Mouse (Mus musculus): ENCODE measurements around the gene Akip1. TPM values are rescaled to one million over a fixed set of nuclear protein-coding genes. Genes with fewer than 3 reads are reported as not detected.

The Akip1 gene
- polyA plus RNA-seq, 1 experiment from 2014 or later = 33.1 TPM

DNA sequence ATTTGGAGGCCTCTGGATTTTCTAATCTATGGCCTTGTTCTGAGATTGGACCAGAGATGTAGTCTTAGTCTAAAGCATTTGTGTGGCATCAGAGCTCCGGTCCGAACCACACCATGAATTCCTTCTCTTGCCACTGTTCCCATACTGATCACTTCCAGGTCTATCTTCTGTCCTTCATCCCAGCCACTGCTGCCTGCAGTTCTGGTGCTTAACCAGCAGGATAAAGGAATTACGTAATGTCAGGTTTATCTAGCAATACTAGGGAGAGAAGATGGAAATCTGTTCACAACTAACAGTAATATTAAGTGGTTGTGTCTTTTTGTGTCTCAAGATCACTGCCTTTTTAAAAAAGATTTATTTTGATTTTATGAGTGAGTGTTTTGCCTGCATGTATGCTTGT is 13.4 kb upstream of the Akip1 start:
- Histone ChIP-seq H3K9me3 (replicated peaks; ENCODE audit: low read length) (no peaks in the 10 kb centered on the region), H3K4me1 (replicated peaks; ENCODE audit: insufficient read depth, low read length) (no peaks in the 10 kb centered on the region), H3K4me3 (replicated peaks; ENCODE audit: low read depth, low read length) (no peak overlapping the region), H3K36me3 (ENCODE audit: insufficient read depth, low read length) (no peaks in the 10 kb centered on the region), H3K27me3 (ENCODE audit: insufficient read depth, low read length) (no peaks in the 10 kb centered on the region), H3K9ac (ENCODE audit: low read depth, low read length) (no peak overlapping the region), H3K27ac (no peak overlapping the region), H3K4me2 (ENCODE audit: low read length) (no peak overlapping the region)
- DNase-seq (ENCODE audit: low spot score) (no peak), ATAC-seq (replicated peaks; ENCODE audit: low FRiP score, low read depth) (no peak)
- peak; percentile 44; the same call in 1 of the 2 replicates for TF ChIP-seq CTCF (IDR thresholded peaks at IDR 0.05; ENCODE audit: low read depth)
- 93% methylated on average over 3 of the region's 3 CpGs for WGBS

DNA sequence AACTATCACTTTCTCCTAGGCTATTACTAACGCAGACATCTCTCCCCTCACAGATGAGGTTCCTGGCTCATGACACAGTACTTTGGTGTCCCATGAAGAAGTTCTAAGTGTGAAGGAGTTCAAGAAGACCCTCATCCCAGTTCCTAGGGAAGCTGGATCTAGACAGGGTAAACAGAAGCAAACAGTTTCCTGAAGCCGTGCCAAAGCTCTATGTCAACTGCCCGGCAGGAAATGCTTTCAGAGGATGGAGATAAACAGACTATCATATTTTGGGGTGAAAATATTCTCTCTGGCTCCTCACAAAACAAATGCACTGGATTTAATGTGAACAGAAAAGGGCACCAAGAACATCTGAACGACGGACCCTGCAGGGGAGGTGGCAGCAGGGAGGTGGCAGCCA is 12.5 kb upstream of the Akip1 start:
- H3K4me3 ChIP-seq (replicated peaks; ENCODE audit: low read depth, low read length) = no peak overlapping the region
- H3K4me1 ChIP-seq (replicated peaks; ENCODE audit: insufficient read depth, low read length) = no peaks in the 10 kb centered on the region
- no peak for TF ChIP-seq CTCF (IDR thresholded peaks at IDR 0.05; ENCODE audit: low read depth)
- H3K4me2 ChIP-seq (ENCODE audit: low read length) = no peak overlapping the region
- WGBS = 56% methylated on average over 5 of the region's 5 CpGs
- DNase-seq (ENCODE audit: low spot score) = peak; percentile 68
- no peaks in the 10 kb centered on the region for H3K36me3 ChIP-seq (ENCODE audit: insufficient read depth, low read length)
- no peaks in the 10 kb centered on the region for H3K9me3 ChIP-seq (replicated peaks; ENCODE audit: low read length)
- H3K27me3 ChIP-seq (ENCODE audit: insufficient read depth, low read length) = no peaks in the 10 kb centered on the region
- no peak overlapping the region for H3K9ac ChIP-seq (ENCODE audit: low read depth, low read length)
- 0 out of 2 replicates have a peak overlapping the region, but pooled peaks have one; percentile 50 for H3K27ac ChIP-seq
- ATAC-seq (replicated peaks; ENCODE audit: low FRiP score, low read depth) = no peak

DNA sequence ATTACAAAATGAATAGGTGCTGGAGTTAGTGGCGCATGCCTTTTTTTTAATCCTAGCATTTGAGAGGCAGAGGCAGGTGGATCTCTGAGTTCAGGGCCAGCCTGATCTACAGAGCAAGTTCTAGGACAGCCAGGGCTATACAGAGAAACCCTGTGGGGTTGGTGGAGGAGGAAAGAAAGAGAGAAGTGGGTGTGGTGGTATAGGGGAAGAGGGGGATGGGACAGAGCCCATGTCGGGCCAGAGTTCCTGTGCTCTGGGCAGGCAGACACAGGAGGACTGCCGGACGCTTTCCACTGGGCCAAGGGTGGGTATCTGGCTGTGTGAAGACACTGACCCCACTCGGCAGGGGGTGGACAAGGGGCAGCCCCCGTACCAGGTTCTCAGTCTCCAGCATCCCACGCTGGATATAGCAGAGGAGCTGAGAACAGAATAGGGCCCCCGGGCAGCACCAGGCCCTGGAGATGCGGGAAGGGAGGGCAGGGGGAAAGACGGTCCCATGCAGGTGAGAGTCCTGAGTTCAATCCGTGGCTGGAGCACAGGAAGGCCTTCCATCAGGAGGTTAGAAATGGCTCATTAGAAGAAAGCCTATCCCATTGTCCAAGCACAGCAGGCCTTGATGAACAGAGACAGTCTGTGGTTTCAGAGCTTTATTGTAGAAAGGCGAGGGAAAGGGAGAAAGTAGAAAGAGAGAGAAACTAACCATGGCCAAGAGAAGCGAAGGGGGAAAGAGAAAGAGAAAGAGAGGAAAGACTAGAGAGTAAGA is 8.7 kb upstream of the Akip1 start:
- Histone ChIP-seq H3K27ac (no peak overlapping the region), H3K4me2 (ENCODE audit: low read length) (no peak overlapping the region), H3K4me3 (replicated peaks; ENCODE audit: low read depth, low read length) (no peak overlapping the region), H3K9ac (ENCODE audit: low read depth, low read length) (no peak overlapping the region), H3K9me3 (replicated peaks; ENCODE audit: low read length) (no peaks in the 10 kb centered on the region), H3K4me1 (replicated peaks; ENCODE audit: insufficient read depth, low read length) (no peaks in the 10 kb centered on the region), H3K27me3 (ENCODE audit: insufficient read depth, low read length) (no peaks in the 10 kb centered on the region), H3K36me3 (ENCODE audit: insufficient read depth, low read length) (no peaks in the 10 kb centered on the region)
- DNase-seq (ENCODE audit: low spot score) = no peak
- WGBS = 88% methylated on average over 13 of the region's 13 CpGs
- no peak for TF ChIP-seq CTCF (IDR thresholded peaks at IDR 0.05; ENCODE audit: low read depth)
- ATAC-seq (replicated peaks; ENCODE audit: low FRiP score, low read depth) = no peak

DNA sequence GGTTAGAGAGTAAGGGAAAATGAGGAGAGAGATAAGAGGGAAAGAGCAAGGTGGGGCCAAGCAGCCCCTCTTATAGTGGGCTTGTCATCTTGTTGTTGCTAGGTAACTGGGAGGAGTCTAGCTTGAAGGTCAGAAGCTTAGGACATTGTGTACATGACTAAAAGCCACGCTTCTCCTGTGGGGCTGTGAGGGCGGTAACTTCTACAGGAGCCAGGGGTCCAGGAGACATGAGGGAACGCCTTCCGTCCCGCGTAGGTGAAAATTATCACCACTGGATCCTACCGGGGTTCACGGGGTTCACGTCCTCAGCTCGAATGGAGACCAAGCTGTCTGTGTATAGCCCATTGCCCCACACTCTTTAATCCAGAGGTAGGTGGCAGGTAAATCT is 8.2 kb upstream of the Akip1 start:
- Histone ChIP-seq H3K27me3 (ENCODE audit: insufficient read depth, low read length) (no peaks in the 10 kb centered on the region), H3K4me2 (ENCODE audit: low read length) (no peak overlapping the region), H3K27ac (no peak overlapping the region), H3K4me1 (replicated peaks; ENCODE audit: insufficient read depth, low read length) (no peaks in the 10 kb centered on the region), H3K9me3 (replicated peaks; ENCODE audit: low read length) (no peaks in the 10 kb centered on the region), H3K9ac (ENCODE audit: low read depth, low read length) (no peak overlapping the region), H3K4me3 (replicated peaks; ENCODE audit: low read depth, low read length) (no peak overlapping the region), H3K36me3 (ENCODE audit: insufficient read depth, low read length) (no peaks in the 10 kb centered on the region)
- no peak for TF ChIP-seq CTCF (IDR thresholded peaks at IDR 0.05; ENCODE audit: low read depth)
- DNase-seq (ENCODE audit: low spot score) = no peak
- 89% methylated on average over 10 of the region's 10 CpGs for WGBS
- ATAC-seq (replicated peaks; ENCODE audit: low FRiP score, low read depth) = no peak

DNA sequence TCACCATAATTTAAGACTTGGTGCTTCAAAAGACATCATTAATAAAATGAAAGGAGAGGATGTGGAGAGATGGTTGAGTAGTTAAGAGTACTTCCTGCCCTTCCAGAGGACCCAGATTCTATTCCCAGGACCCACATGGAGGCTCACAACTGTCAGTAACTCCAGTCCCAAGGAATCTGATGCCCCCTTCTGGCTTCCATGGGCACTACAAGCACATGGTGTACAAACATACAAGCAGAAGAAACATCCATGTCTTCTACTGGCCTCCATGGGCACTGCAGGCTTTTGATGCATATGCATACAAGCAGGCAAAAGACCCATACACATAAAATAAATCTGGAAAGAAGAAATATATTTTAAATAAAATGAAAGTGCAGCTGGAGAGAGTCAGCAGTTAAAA is 3.3 kb upstream of the Akip1 start:
- DNase-seq (ENCODE audit: low spot score) (no peak), ATAC-seq (replicated peaks; ENCODE audit: low FRiP score, low read depth) (no peak)
- no peak overlapping the region for H3K9ac ChIP-seq (ENCODE audit: low read depth, low read length)
- no peak overlapping the region for H3K27ac ChIP-seq
- H3K9me3 ChIP-seq (replicated peaks; ENCODE audit: low read length) = no peaks in the 10 kb centered on the region
- TF ChIP-seq CTCF (IDR thresholded peaks at IDR 0.05; ENCODE audit: low read depth) = peak; percentile 34; the same call in 1 of the 2 replicates
- H3K36me3 ChIP-seq (ENCODE audit: insufficient read depth, low read length) = no peaks in the 10 kb centered on the region
- H3K4me2 ChIP-seq (ENCODE audit: low read length) = no peak overlapping the region
- no peak overlapping the region for H3K4me3 ChIP-seq (replicated peaks; ENCODE audit: low read depth, low read length)
- H3K27me3 ChIP-seq (ENCODE audit: insufficient read depth, low read length) = no peaks in the 10 kb centered on the region
- H3K4me1 ChIP-seq (replicated peaks; ENCODE audit: insufficient read depth, low read length) = peaks cover 8% of the 10 kb centered on the region; the same call in 1 of the 2 replicates

DNA sequence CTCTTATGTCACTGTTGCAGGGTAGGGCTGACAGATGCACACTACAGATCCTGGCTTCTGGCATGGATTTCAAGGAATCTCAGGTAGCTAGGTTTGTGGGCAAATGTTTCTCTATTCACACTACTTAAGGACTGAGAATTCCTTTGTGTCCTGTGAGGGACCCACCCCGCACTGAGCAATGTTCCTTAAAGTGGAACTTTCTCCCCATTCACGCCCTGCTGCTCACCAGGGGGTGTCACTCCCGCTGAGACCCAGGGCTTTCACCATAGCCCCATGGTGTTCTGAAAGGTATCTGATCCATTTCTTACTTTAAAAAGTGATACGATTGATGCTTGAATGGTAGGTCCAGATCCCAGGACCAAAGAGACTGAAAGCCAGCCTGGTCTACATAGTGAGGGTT is 769 bp upstream of the Akip1 start:
- DNase-seq (ENCODE audit: low spot score) = no peak
- H3K4me3 ChIP-seq (replicated peaks; ENCODE audit: low read depth, low read length) = 0 out of 2 replicates have a peak overlapping the region, but pooled peaks have one; percentile 74
- no peak for ATAC-seq (replicated peaks; ENCODE audit: low FRiP score, low read depth)
- H3K9ac ChIP-seq (ENCODE audit: low read depth, low read length) = peak overlapping the region; percentile 79; the same call in 1 of the 2 replicates
- TF ChIP-seq CTCF (IDR thresholded peaks at IDR 0.05; ENCODE audit: low read depth) = no peak
- H3K4me2 ChIP-seq (ENCODE audit: low read length) = peak overlapping the region; percentile 76
- H3K4me1 ChIP-seq (replicated peaks; ENCODE audit: insufficient read depth, low read length) = peaks cover 8% of the 10 kb centered on the region; the same call in 1 of the 2 replicates
- H3K9me3 ChIP-seq (replicated peaks; ENCODE audit: low read length) = no peaks in the 10 kb centered on the region
- no peak overlapping the region for H3K27ac ChIP-seq
- no peaks in the 10 kb centered on the region for H3K36me3 ChIP-seq (ENCODE audit: insufficient read depth, low read length)
- H3K27me3 ChIP-seq (ENCODE audit: insufficient read depth, low read length) = no peaks in the 10 kb centered on the region
- WGBS = 57% methylated on average over 4 of the region's 4 CpGs

Data from kidney, postnatal 0 days (tissue).